Mouse (Mus musculus): Measurements from ENCODE around the gene Spag7. TPM values are rescaled to one million over a fixed set of nuclear protein-coding genes. Genes with fewer than 3 reads are reported as not detected.

Spag7 gene
- polyA plus RNA-seq (2012; rRNA removed), result 75.6 and 96.1 TPM in 2 replicates

GRCm38 (mm10) chr11:70668771-70669505, at the start of gene Spag7:
Gene Spag7, minus strand, starts transcription at chr11:70669416.

GRCm38 (mm10) chr11:70699722-70700556, 30.7 kb upstream of the Spag7 start, which contains the start of the genes Inca1 and Kif1c:
Gene Inca1, minus strand, starts transcription at chr11:70700155.
Gene Kif1c, plus strand, starts transcription at chr11:70700548.

DNA sequence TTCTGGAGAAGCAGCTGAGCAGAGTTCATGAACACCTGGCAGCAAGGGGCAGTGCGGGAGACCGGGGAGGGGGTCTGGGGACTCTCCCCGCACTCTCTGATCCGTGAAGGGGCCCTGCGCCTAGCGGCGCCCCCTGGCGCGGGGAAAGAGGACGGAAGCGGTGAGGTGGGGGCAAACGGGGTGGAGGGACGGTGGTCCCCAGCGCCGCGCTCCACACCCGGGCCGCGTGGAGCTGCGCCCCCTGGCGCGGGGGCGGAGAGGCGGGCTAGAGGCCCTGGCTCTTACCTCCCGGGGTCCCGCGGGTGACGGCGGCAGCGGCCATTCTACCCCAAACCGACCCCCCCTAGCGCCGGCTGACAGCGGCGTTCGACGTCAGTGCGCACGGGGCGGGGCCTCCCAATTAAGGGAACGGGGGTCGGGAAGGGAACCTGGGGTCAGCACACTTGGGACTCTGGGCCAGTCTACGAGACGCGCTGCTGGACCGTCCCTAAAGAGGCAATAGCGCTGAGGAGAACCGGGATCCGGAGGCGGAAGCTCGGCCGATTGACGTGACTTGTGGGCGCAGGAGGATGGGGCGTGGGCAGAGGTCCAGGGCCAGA, 18.5 kb upstream of the Spag7 start, which contains the start of gene Camta2:
TSS of gene Camta2 (minus strand) at position 505 of the 599 bp plus-strand sequence.

DNA sequence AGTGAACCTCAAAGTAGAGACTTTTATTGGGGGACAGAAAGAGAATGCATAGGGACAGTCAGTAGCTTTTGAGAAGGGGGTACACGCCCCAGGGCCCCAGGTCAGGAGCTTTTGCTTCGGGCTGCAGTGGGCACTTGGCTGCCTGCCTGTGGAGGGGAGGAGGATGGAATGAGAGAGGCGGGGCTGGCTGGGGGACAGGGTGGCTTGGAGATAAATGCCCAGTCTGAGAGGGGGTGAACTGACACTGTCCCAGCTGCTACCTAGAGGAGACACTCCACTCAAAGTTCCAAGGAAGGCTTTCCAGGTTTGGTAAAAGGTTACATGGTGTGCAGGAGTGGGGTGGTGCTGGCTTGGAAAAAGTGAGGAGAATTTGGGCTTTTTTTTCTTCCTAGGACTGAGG, 12.3 kb downstream of the Spag7 start, which contains the start of gene Eno3:
TSS of gene Eno3 (plus strand) at position 239 of the 400 bp plus-strand sequence.

DNA sequence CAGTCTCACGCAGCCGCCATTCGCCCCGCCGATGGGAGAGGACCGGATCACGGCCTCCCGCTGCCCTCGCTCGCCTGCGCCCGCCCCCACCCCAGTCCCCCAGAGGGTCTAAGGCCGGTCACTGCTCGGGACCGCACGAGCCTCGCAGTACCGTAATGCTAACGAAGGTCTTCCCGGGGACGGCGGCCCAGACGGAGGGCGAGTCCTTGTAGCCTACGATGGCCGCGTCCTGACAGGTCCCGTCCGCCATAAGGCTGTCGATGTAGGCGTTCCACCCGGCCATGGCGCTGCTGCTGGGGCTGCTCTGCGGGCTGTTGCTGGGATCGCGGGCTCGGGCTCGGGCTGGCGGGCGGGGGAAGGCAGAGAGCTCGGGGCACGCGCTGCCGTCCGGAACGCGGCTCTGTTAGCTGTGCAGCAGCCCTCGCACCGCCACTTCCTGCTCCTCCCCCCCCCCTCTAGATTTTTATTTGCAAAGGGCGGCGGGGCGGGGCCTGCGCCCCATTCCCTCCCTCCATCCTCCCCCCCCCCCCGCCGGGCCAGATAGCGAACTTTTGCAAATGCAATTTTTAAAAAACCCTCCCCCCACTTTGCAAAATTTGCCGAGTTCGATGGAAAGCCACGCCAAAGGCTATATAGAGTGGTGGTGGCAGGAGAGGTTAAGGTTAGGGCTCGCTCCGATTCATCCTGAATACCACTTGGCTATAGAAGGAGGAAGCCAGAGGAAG, 14.9 kb downstream of the Spag7 start, which contains the start of gene Pfn1:
TSS of gene Pfn1 (minus strand) at position 447 of the 725 bp plus-strand sequence.

DNA sequence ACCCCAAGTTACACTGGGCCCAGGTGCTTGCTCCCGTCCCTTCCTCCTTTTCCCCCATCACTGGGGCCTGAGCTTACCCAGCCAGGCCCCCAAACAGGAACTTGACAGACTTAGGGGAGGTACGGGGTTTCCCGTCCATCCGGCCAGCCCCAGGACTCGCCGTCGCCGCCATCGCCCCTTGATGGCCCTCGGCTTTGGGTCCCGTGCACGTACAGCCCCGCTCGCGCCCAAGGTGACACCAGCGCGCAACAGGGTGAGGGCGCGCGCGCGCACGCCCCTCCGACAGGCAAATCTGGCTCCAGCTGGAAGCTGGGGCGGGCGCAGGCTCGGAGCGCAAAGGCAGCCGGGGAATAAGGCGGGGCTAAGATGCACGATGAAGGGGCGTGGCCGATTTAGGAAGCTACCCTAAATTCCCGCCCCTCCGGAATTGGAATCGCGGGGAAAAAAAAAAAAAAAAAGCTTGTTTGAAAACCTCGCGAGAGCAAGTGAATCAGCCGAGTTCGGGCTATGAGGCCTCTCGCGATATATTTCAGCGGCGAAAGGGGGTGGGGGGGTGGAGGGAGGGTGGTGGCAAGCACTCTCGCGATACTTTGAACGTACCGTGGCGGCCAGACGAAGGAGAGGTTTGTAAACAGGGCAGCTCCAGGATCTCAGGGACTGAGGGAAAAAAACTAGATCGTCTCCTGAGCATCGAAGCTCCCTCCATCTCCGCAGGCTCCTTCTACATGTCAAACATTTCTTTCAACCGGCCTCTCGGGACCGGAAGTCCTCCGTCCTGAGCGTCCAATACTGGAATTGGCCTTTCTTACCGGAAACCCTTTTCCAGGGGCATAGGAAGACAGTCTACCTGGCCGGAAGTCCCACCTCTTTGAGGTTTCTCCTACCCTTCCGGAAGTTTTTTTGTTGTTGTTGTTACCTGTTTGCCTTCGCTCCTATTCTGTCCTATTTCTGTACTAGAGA, 22.2 kb downstream of the Spag7 start, which contains the start of the genes Rnf167 and Slc25a11:
TSS of gene Rnf167 (plus strand) at position 545 of the 960 bp plus-strand sequence.
TSS of gene Slc25a11 (minus strand) at position 789 of the 960 bp plus-strand sequence.

GRCm38 (mm10) chr11:70638714-70639278, 30.4 kb downstream of the Spag7 start, which contains the start of gene Gp1ba:
Gene Gp1ba, plus strand, starts transcription at chr11:70639122.

DNA sequence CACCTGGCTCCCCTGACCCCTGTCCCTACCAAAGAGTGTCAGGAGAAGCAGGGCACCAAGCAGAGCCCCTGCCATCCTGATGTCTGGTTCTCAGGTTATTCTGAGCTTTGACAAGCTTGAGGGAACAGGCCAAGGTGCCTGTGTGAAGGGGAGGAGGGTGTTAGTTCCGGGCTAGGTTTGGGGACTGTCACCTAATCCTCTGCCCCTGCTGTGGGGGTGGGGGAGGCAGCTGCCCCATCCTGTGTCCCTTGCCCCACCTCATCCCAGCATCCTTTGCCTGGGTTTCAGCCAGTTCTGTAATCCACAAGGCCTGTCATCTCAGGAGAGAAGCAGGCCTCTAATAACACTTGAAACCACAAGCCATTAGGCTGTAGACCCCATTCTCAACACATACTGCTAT, 50.1 kb downstream of the Spag7 start, which contains the start of gene Chrne:
TSS of gene Chrne (minus strand) at position 116 of the 400 bp plus-strand sequence.

GRCm38 (mm10) chr11:70615516-70616093, 53.6 kb downstream of the Spag7 start, which contains the start of gene 4930544D05Rik:
Gene 4930544D05Rik, plus strand, starts transcription at chr11:70615848.

Other genes starting within 250 kb of the Spag7 start
- gene Arrb2, start 236.8 kb downstream of the Spag7 start, polyA plus RNA-seq (2012; rRNA removed), result 81.0 and 83.3 TPM in 2 replicates
- 40.6 and 42.1 TPM in 2 replicates for gene Med11, start 217.5 kb downstream of the Spag7 start, polyA plus RNA-seq (2012; rRNA removed)
- 1.5 TPM in 2 replicates for gene Zmynd15, start 210.0 kb downstream of the Spag7 start, polyA plus RNA-seq (2012; rRNA removed)
- gene Cxcl16, start 209.4 kb downstream of the Spag7 start, polyA plus RNA-seq (2012; rRNA removed), result 3.5 and 5.7 TPM in 2 replicates
- gene Tm4sf5, start 164.2 kb downstream of the Spag7 start, polyA plus RNA-seq (2012; rRNA removed), result 1.5 and 1.7 TPM in 2 replicates
- gene Vmo1, start 154.8 kb downstream of the Spag7 start, polyA plus RNA-seq (2012; rRNA removed), result 0.15 and 0.31 TPM in 2 replicates
- gene Gltpd2, start 150.2 kb downstream of the Spag7 start, polyA plus RNA-seq (2012; rRNA removed), result 0.09 TPM in 1 of 2 replicates, not detected in the other
- gene Psmb6, start 144.0 kb downstream of the Spag7 start, polyA plus RNA-seq (2012; rRNA removed), result 513 and 515 TPM in 2 replicates
- not detected in 2 replicates for gene Gm40193, start 136.5 kb downstream of the Spag7 start, polyA plus RNA-seq (2012; rRNA removed)
- gene Pld2, start 129.4 kb downstream of the Spag7 start, polyA plus RNA-seq (2012; rRNA removed), result 16.6 and 22.4 TPM in 2 replicates
- gene Mink1, start 106.5 kb downstream of the Spag7 start, polyA plus RNA-seq (2012; rRNA removed), result 89.5 and 96.5 TPM in 2 replicates
- not detected in 2 replicates for gene 4930544D05Rik, start 53.6 kb downstream of the Spag7 start, polyA plus RNA-seq (2012; rRNA removed)
- 0.14 and 0.19 TPM in 2 replicates for gene Chrne, start 50.2 kb downstream of the Spag7 start, polyA plus RNA-seq (2012; rRNA removed)
- gene Gp1ba, start 30.3 kb downstream of the Spag7 start, polyA plus RNA-seq (2012; rRNA removed), result 0.18 and 0.19 TPM in 2 replicates
- gene Rnf167, start 22.2 kb downstream of the Spag7 start, polyA plus RNA-seq (2012; rRNA removed), result 103 and 104 TPM in 2 replicates
- 125 and 126 TPM in 2 replicates for gene Slc25a11, start 21.9 kb downstream of the Spag7 start, polyA plus RNA-seq (2012; rRNA removed)
- 401 and 499 TPM in 2 replicates for gene Pfn1, start 14.8 kb downstream of the Spag7 start, polyA plus RNA-seq (2012; rRNA removed)
- gene Eno3, start 12.2 kb downstream of the Spag7 start, polyA plus RNA-seq (2012; rRNA removed), result 31.2 and 39.5 TPM in 2 replicates
- gene Camta2, start 18.7 kb upstream of the Spag7 start, polyA plus RNA-seq (2012; rRNA removed), result 19.0 and 22.5 TPM in 2 replicates
- gene Inca1, start 30.7 kb upstream of the Spag7 start, polyA plus RNA-seq (2012; rRNA removed), result 0.65 and 0.72 TPM in 2 replicates
- 19.6 and 25.0 TPM in 2 replicates for gene Kif1c, start 31.1 kb upstream of the Spag7 start, polyA plus RNA-seq (2012; rRNA removed)
- 7.2 and 7.3 TPM in 2 replicates for gene Zfp3, start 94.8 kb upstream of the Spag7 start, polyA plus RNA-seq (2012; rRNA removed)
- 0.38 and 0.48 TPM in 2 replicates for gene Scimp, start 143.2 kb upstream of the Spag7 start, polyA plus RNA-seq (2012; rRNA removed)
- 24.1 and 24.6 TPM in 2 replicates for gene Rabep1, start 175.4 kb upstream of the Spag7 start, polyA plus RNA-seq (2012; rRNA removed)